ENCODE assay signal across 34 mouse cellular contexts in the genomic region with DNA sequence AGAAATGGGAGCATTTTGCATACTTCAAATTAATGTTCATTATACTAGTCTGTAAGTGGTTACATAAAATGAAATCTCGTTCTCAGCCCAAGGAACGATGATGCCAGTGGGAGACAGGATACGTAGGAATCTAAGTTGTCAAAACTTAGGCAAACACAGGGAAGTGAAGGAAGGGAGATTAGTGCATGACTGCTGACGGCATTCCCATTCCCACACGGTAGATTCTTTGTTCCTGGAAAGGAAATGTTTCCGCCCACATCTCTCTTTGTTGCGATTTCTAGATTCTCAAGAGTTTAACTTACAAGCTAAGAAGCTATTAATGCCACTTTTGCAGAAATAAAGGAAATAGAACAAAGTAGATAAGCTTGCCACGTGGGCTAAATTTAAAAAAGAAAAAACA. TPM values are rescaled to one million over a fixed set of nuclear protein-coding genes. Genes with fewer than 3 reads are reported as not detected.
DNase-seq lines count a peak whose midpoint lies in the region; ATAC-seq and TF ChIP-seq lines count a peak whose summit lies in the region.
"Had no signal": no experiment of that assay in that cellular context is flagged by ENCODE, and none has a peak within 500 bp of the region (broad histone marks: within the 10 kb centered on the region; RNA-seq: fewer than 3 reads in every experiment).

No protein-coding gene starts in this region.

- H3K4me3 ChIP-seq in liver, adult 2 months (ENCODE audit: insufficient read depth, low read depth, low read length), result no peak overlapping the region
- H3K4me3 ChIP-seq in liver, embryonic 12.5 days, result no peak overlapping the region
- H3K4me3 ChIP-seq: embryonic facial prominence, embryonic 13.5 days; erythroblast, embryonic 14.5 days; forebrain, embryonic 12.5 days; heart, embryonic 13.5 days; hindbrain, embryonic 12.5 days; limb, embryonic 12.5 days; liver, embryonic 13.5 days; lung, embryonic 15.5 days; megakaryocyte, embryonic 14.5 days; neural tube, embryonic 12.5 days had no signal

- no peaks in the 10 kb centered on the region for H3K36me3 ChIP-seq in liver, adult 2 months (ENCODE audit: control insufficient read depth, insufficient read depth, low read length)
- H3K36me3 ChIP-seq in liver, embryonic 12.5 days, result no peaks in the 10 kb centered on the region
- H3K36me3 ChIP-seq: embryonic facial prominence, embryonic 13.5 days; forebrain, embryonic 12.5 days; heart, embryonic 13.5 days; hindbrain, embryonic 12.5 days; limb, embryonic 12.5 days; liver, embryonic 13.5 days; lung, embryonic 15.5 days; neural tube, embryonic 12.5 days had no signal

- WGBS in liver, adult 2 months, result 81% methylated on average over 8 of the region's 8 CpGs
- WGBS in liver, embryonic 12.5 days (ENCODE audit: insufficient replicate concordance), result 55% methylated on average over 8 of the region's 8 CpGs

- H3K9me3 ChIP-seq in liver, embryonic 12.5 days (replicated peaks), result no peaks in the 10 kb centered on the region
- H3K9me3 ChIP-seq: embryonic facial prominence, embryonic 13.5 days; forebrain, embryonic 12.5 days; heart, embryonic 13.5 days; hindbrain, embryonic 12.5 days; limb, embryonic 12.5 days; liver, embryonic 13.5 days; lung, embryonic 15.5 days; megakaryocyte, embryonic 14.5 days; neural tube, embryonic 12.5 days had no signal

- no peak overlapping the region for H3K9ac ChIP-seq in liver, adult 2 months (ENCODE audit: low read depth, low read length)
- H3K9ac ChIP-seq in liver, embryonic 12.5 days, result no peak overlapping the region
- H3K9ac ChIP-seq: embryonic facial prominence, embryonic 13.5 days; forebrain, embryonic 12.5 days; heart, embryonic 13.5 days; hindbrain, embryonic 12.5 days; limb, embryonic 12.5 days; liver, embryonic 13.5 days; lung, embryonic 15.5 days; neural tube, embryonic 12.5 days had no signal

- no peaks in the 10 kb centered on the region for H3K27me3 ChIP-seq in liver, adult 2 months (ENCODE audit: control insufficient read depth, insufficient read depth, low read length)
- H3K27me3 ChIP-seq in liver, embryonic 12.5 days (replicated peaks), result no peaks in the 10 kb centered on the region
- H3K27me3 ChIP-seq: embryonic facial prominence, embryonic 13.5 days; forebrain, embryonic 12.5 days; heart, embryonic 13.5 days; hindbrain, embryonic 12.5 days; limb, embryonic 12.5 days; liver, embryonic 13.5 days; lung, embryonic 15.5 days; neural tube, embryonic 12.5 days had no signal

- ATAC-seq in liver, embryonic 12.5 days, result no peak
- ATAC-seq: intestine, postnatal 0 days had no signal

- H3K79me2 ChIP-seq in liver, adult 2 months (ENCODE audit: control insufficient read depth, insufficient read depth, low read length), result no peaks in the 10 kb centered on the region

- no peak overlapping the region for H3K4me2 ChIP-seq in liver, embryonic 12.5 days
- H3K4me2 ChIP-seq: embryonic facial prominence, embryonic 13.5 days; forebrain, embryonic 12.5 days; heart, embryonic 13.5 days; hindbrain, embryonic 12.5 days; limb, embryonic 12.5 days; liver, embryonic 13.5 days; lung, embryonic 15.5 days; neural tube, embryonic 12.5 days had no signal

- H3K4me1 ChIP-seq in liver, adult 2 months (ENCODE audit: control insufficient read depth, insufficient read depth, low read length), result no peaks in the 10 kb centered on the region
- no peaks in the 10 kb centered on the region for H3K4me1 ChIP-seq in liver, embryonic 12.5 days
- H3K4me1 ChIP-seq: forebrain, embryonic 12.5 days; hindbrain, embryonic 12.5 days; liver, embryonic 13.5 days; megakaryocyte, embryonic 14.5 days; neural tube, embryonic 12.5 days had no signal

- peak; percentile 25 for DNase-seq in kidney, adult 9 months
- DNase-seq in kidney, adult 18-20 months, result no peak
- peak; percentile 22 for DNase-seq in liver, adult 2 months (ENCODE audit: extremely low read depth, low read depth, low spot score)
- DNase-seq in right cerebral cortex, adult 2 months (ENCODE audit: low spot score in 2 of 2), result peak; percentile 30 to 36
- no peak for DNase-seq in right cerebral cortex, postnatal 25 days
- DNase-seq in cerebellum, postnatal 4 days (ENCODE audit: low spot score in 2 of 2), result no peak
- DNase-seq: adrenal gland, adult 2 months; cerebellum, adult 11-12 months; cerebellum, postnatal 25 days; embryo, embryonic 11 days; gastrocnemius, postnatal 10 days; kidney, postnatal 10 days; liver, embryonic 13.5 days; midbrain, embryonic 14.5 days; retina, postnatal 1 day; spleen, adult 18-20 months had no signal

- TF ChIP-seq CTCF in liver, adult 2 months (IDR thresholded peaks at IDR 0.05; ENCODE audit: low read depth, low read length), result no peak

- H3K27ac ChIP-seq in liver, adult 2 months (replicated peaks; ENCODE audit: insufficient read depth, low read depth, low read length), result 0 out of 2 replicates have a peak overlapping the region, but pooled peaks have one; percentile 29
- H3K27ac ChIP-seq in liver, embryonic 12.5 days, result no peak overlapping the region
- H3K27ac ChIP-seq: embryonic facial prominence, embryonic 13.5 days; forebrain, embryonic 12.5 days; heart, embryonic 13.5 days; hindbrain, embryonic 12.5 days; limb, embryonic 12.5 days; liver, embryonic 13.5 days; lung, embryonic 15.5 days; neural tube, embryonic 12.5 days had no signal

- TF ChIP-seq POLR2A in liver, adult 2 months (IDR thresholded peaks at IDR 0.05; ENCODE audit: extremely low read depth, insufficient read depth, low read length), result no peak

RNA-seq across cellular contexts. Expression of gene Gm17359, which starts 29.6 kb away (rescaled TPM):
- 0.09 and 0.13 TPM in 2 replicates for total RNA-seq in liver, adult 2 months (2014; rRNA removed)
- 0.13 TPM in 1 of 2 replicates, not detected in the other for polyA plus RNA-seq in liver, adult 2 months (2012; rRNA removed)
- polyA plus RNA-seq in liver, embryonic 12.5 days (2016; fragmentation: Nextera tagmentation; extraction: Ambion mirVana), result not detected in 2 replicates
- total RNA-seq: adrenal gland, adult 2 months; adrenal gland, postnatal 4 days; gastrocnemius, postnatal 10 days; granulocyte monocyte progenitor cell, adult 5-6 weeks; heart, postnatal 25 days; layer of hippocampus, postnatal 14 days; MEL had no signal
- polyA plus RNA-seq: adrenal gland, adult 2 months; C2C12; embryonic facial prominence, embryonic 13.5 days; erythroblast, embryonic 14.5 days; forebrain, embryonic 12.5 days; heart, embryonic 13.5 days; intestine, postnatal 0 days; limb, embryonic 12.5 days; liver, embryonic 13.5 days; lung, embryonic 15.5 days; urinary bladder, adult 2 months had no signal

Comparison
In these comparisons a context has a peak if more than half of its experiments do, and no peak if none do; other contexts are left out.
1. DNase-seq: peak in kidney, adult 9 months (single experiment), liver, adult 2 months (single experiment) and right cerebral cortex, adult 2 months (2 of 2); none in kidney, adult 18-20 months (single experiment), right cerebral cortex, postnatal 25 days (single experiment) and cerebellum, postnatal 4 days (0 of 2).